Mouse (Mus musculus) urinary bladder, postnatal 36 days (tissue): ENCODE measurements around the gene Rpl7l1.
"Not testable (repeated sequence)": the region's sequence is repeated elsewhere in the genome, so short reads cannot be mapped to it uniquely, and the experiment has no call there.

ENCODE experiments used
- DNase-seq, 2 experiments: peaks; one replicate each; pipeline ENCODE4 v3.0.0; 2022; ENCODE audit warnings: low spot score in 2 of 2, mixed read lengths in 1 of 2

Rpl7l1 gene

DNA sequence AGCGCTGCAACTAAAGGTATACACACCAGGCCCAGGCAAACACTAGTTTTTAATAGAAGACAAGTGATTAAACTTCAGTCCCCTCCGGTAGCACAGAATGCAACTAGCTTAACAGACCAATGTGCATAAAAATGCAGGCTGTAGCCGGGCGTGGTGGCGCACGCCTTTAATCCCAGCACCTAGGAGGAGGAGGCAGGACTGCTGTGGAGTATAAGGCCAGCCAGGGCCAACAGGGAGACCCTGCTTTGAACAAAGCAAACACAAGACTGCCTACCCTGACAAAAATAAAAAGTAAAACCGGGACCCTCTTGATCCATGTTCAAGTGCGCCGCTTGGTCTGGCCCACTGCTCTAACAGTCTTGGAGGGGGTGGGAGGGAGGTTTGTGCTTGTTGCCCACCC lies 7.4 kb downstream of the Rpl7l1 start:
- DNase-seq, result no peak

DNA sequence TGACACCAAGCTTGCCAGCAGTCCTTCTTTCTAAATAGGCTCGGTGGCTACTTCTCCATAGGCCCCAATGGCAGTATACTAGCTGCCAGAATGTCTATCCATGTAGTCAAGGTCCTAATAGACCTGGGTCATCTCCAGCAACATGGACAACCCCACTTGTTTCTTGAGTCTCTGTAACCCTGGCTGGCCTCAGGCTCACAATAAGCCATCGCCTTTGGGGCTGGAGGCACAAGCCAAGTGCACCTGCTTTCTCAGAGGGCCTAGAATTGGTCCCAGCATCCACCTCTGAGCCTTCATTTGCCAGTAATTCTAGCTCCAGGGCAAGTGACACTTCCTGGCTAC lies 8.4 kb downstream of the Rpl7l1 start:
- no peak for DNase-seq

DNA sequence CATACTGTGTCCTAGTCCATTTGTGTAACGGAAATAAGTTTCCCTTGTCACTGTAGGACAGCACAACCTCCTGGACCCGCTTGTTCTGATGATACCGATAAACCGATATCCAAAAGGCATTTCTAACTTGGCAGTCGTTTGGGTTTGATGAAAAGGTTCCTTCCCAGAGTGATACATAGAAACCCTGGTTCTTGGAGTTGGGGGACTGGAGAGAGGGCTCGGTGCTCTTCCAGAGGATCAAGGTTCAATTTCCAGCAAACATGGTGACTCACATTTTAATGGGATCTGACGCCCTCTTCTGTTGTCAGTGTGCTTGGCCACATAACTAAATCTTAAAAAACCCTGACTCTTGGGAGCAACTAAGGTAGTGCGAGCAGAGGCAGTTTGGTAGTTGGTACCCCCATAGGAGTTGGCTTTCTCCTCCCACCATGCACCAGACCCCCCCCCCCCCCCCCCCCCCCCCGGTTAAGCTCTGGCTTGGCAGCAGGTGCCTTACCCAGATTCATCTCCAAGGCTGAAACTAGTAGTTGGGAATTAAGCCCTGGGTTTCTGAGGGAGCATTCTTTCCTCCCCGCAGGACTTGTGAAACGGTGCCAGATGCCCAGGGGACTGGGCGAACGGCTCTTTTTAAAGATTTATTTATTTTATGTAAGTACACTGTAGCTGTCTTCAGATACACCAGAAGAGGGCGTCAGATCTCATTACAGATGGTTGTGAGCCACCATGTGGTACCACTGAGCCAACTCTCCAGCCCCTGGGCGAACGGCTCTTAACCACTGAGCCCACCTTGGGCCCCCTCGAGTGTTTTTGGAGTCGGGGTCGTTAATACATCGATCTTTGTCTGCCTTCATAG lies 9.0 kb downstream of the Rpl7l1 start:
- DNase-seq, result no peak

DNA sequence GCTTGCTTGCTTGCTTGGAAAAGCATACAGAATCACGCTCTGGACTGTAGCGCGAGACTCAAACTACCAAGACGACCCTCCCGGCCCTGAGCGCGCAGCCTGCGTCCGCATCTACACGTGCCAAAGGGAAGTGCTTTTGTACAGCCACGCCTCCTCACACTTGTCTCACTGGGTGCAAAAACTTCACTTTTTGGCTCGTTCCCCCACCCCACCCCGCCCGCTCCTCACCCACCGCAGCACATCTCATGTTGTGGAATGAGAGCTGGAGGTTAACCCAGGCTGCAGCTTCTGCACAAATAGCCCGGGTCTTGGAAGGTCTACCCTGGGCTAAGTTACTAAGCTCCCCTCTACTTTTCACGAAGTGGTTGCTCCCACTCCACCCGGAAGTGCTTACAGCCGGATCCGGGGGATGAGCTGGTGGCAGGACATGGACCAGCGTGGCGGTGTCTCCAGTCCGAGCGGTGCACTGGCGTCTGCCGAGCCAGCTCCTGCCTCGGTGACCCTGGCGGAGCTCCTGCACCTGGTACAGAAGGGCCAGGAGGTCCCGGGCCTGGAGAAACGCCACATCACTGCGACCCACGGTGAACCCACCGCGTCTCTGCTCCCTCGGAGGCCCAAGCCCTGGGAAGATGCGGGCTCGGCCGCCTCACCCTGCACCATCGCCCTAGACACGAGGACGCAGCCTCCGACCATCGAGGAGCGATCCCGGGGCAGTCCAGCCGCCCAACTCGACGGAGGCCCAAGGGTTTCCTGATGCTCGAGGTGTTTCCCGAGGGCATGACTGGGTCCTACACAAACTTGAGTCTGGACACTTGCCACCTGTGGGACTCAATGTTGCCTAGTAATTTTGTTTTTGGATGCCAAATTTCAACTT lies 9.8 kb downstream of the Rpl7l1 start, which contains the start of gene 2310039H08Rik:
Gene 2310039H08Rik (plus strand): TSS at position 232 of the 874 bp plus-strand sequence.
- peak; percentile 78 to 82 for DNase-seq

DNA sequence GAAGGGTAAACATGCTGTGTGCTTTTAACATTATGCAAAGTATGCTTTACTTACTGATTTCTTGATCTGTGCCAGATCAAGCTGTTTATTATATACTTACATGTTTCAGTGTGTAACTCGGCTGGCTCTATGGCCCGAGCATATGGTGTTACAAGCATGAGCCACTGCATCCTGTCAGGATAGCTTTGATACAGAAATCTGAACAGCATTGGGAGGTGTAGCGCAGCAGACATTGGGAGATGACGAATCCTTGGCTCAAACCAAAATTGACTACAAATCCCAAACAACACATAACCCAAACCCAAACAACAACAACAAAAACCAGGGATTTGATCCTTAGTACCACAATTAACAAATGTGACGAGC lies 10.5 kb downstream of the Rpl7l1 start:
- no peak for DNase-seq

DNA sequence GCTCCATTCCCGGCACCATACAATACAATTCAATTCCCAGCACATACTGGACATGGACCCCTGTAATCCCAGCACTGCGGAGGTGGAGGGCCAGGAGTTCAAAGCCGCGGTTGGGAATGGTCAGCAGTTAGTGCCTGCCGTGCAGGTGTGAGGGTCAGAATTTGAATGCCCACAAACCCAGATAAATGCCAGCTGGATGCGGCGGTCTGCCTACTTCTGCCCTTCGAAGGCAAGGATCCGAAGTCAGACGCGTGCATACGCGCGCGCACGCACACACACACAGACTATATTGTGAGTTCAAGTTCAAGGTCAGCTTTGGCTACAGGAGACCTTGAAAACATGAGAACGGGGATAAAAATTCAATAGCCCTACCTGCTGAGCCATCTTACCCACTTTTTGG lies 10.9 kb downstream of the Rpl7l1 start:
- no peak for DNase-seq

DNA sequence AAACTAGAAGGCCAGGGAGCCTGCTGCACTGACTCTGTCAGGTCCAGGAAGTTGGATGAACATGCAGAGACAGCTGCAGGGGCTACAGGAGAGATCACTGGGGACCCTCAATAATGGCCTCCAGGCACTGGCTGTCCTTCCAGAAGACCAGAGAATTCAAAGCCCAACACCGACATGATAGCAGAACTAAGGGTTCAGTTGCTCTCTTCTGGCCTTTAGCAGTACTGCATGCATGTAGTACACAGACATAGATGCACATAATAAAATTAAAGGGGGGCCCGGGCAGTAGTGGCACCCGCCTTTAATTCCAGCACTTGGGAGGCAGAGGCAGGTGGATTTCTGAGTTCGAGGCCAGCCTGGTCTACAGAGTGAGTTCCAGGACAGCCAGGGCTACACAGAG lies 11.4 kb downstream of the Rpl7l1 start:
- DNase-seq, result no peak

DNA sequence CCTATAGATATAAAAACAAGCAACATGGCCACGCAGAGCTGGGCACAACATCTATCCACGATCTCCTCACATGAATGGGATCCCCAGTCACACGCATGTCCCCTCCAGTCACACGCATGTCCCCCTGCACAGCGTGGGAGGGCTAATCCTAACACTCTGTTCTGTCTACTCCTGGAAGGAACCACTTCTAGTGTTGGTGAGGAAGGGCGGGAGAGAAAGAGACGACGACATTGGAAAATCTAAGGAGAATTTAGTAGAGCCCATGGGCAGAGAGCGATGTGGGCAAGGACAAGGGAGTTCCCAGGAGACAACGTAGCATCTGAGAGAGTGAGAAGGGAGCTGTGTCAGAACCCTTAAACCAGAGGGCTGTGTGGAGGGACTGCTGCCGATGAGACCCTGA lies 11.9 kb downstream of the Rpl7l1 start:
- DNase-seq, result no peak

DNA sequence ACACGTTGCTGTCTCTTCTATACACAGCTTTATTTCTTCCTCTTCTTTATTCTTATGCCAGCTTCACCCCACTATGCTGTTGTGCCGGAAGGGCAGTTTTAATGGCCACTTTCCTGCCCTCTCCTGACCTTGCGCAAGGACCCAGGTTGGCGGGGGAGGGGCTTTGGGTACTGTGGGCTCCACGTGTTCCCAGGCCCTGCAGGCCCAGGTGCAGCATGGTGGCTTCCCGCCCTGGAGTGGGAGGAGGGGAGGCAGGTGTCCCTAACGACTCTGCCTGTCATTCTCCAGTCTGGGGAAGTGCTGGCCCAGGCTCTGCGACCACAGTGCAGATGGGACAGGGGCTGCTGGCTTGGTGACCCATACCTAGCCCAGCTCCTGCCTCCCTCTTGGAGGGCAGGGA lies 14.6 kb downstream of the Rpl7l1 start:
- DNase-seq, result no peak

DNA sequence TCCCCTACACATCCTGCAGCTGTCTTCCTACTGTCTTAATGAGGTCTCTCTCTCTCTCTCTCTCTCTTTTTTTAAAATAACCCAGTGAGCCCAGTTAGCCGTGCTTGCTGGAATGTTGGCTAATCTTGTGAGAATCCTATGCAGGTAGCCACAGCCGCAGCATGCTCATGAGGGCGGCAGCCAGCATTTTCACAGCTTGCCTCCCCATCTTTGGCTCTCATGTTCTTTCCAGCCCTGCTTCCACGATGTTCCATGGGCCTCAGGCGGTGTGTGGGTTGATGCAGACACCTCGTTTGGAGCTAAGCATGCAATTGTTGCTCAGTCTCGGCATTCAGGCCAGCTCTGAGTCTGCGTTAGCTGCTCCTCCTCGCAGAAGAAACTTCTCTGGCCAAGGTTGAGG lies 17.6 kb downstream of the Rpl7l1 start:
- DNase-seq, result not testable (repeated sequence)

DNA sequence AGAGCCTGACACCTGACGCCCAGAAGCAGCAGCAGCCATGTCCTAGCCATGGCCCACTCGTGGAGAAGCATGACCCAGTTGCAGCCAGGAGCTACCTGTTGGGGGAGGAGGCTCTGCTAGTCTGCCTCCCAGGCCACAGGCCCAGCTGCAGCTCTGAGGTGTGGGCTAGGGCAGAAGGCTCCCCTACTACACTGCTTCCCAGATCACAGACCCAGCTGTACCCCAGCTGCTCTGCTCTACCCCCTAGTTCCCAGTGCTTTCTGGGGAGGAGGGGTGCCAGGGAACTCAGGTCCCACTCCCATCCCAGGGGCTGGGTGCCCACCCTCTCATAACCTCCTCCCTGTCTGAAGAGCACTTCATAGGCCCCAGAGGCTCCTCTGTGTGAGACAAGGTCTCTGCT lies 18.9 kb downstream of the Rpl7l1 start, which contains the start of gene Ptcra:
Gene Ptcra (minus strand): TSS at position 169 of the 400 bp plus-strand sequence.
- no peak for DNase-seq

DNA sequence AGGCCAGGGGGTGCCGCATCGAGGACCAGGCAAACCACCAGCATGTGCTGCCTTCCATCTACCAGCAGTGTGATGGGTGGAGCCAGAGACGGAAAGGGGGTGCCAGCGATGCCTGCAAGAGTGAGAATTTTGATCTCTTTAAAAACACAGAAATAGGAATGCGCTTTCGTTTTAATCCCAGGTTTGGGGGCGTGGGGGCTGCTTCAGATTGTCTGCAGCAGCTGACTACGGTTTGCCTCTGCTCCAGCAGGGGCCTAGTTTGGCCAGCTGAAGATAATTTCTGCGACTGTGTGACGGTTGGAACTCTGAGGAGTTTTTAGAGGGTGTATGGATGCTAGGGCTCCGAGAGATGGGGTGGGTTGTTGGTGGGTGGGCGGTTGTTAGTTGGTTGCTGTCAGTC lies 23.7 kb downstream of the Rpl7l1 start:
- DNase-seq, result no peak

DNA sequence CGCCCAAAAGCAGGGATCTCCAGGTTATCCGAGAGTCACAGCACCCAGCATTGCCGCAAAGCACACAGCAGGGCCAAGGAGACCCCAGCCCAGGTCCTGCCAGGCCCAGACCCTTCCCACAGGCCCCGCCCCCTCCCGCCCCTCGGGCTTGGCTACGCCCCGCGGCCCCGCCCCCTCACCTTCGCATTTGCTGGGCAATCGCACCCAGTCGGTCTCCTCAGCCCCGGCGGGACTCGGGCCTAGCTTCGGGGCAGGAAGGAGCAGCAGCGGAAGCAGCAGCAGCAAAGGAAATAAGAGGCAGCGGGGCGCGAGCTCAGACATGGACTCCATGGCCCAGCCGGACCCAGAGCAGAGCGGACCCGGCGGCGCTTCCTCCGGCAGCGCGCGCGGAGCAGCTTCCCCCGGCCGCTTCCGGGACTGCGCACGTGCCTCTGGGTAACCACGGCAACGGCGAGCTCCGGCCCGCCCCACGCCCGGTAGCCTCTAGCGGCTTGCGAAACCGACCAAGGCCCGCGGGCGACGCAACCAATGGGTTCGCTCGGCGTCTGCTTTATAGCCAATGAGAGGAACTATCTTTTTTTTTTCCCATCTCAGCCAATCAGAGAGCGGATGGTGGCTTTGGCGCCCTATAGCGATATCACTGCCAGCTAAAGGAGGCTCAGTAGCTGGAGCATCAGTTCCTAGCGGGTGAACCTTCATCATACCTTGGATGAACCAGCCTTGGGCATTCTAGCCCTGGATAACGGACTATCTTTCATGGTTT lies 30.5 kb downstream of the Rpl7l1 start, which contains the start of gene Cnpy3:
Gene Cnpy3 (minus strand): TSS at position 421 of the 763 bp plus-strand sequence.
- DNase-seq, result peak; percentile 92 to 97

DNA sequence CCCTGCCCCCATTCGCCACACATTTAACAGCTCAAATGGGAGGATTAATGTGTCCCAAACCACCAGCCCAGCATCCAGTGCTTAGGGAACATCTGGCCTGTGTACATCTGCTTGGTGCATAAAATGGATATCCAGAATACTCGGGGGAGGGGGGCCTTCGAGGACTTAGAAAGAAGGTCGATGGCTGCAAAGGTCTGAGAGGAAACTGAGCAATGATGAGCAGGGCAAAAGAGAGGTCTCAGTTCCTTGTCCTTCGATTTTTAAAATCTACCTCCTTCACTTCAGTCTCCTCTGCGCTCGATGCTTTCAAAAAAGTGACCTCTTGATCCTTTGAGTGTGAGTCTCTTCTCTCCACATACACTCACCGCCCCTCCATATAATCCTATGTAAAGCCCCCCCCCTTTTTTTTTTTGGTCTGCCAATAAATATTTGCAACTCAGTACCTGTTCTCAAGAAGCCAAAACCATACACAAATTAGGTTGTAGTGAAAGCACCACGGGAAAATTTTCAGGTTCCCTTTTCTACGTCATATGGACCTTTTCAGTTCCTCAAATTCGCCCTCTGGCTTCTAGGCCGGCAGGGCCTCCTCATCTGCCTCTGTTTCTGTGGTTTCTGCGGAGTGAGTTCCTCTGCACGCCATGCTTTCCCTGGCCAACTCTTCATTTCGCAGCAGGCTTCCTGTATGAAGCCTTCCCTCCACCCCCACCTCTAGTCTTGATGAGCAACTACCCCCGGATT lies 31.2 kb downstream of the Rpl7l1 start:
- no peak for DNase-seq

DNA sequence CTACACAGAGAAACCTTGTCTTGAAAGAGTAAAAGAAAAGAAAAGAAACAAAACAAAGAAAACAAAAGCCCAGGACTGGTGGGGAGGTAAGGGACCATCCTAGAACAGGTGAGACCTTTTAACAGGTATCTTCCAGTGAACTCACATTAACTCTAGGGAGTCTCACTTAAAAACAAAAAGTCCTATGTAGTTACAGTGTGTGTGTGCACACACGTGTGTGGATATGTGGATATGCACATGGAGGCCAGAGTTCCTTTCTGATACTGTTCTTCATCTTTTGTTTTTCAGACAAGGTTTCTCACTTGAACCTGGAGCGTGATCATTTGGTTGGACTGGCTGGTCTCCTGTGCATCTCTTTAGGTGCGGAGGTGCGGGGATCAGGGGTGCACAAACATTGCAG lies 31.9 kb downstream of the Rpl7l1 start:
- DNase-seq, result no peak

DNA sequence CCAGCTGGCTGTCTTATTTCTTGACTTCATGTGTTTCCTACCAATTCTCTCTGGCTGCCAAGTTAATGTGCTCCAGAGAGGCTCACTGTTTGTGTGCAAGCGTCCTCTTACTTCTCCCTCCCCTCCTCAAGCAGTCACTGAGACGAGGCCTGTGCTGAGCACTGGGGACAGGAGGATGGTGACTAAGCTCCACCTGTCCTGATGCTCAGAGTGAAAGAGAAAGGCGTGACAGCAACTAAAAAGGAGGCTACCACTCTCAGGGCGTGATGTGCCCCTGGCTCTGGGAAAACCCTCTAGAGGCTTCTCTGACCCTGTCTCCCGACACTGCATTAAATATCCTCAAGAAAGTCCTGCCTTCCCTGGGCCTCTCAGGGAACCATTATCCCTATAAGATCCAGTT lies 33.2 kb downstream of the Rpl7l1 start:
- no peak for DNase-seq

DNA sequence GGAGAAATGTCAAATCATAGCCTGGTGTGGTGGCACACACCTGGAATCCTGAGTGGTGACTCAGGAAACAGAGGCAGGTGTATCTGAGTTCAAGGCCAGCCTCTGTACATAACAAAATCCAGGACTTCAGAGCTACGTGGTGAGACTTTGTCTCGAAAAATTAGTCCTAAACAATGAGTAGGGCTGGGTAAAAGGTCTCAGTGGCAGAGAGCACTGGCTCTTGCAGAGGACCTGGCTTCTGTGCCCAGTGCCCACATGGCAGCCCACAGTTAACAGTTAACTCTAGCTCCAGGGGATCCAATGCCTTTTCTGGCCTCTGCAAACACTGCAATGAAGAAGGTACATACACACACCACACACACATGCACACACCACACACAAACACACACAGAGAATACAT lies 34.7 kb downstream of the Rpl7l1 start:
- DNase-seq, result no peak

DNA sequence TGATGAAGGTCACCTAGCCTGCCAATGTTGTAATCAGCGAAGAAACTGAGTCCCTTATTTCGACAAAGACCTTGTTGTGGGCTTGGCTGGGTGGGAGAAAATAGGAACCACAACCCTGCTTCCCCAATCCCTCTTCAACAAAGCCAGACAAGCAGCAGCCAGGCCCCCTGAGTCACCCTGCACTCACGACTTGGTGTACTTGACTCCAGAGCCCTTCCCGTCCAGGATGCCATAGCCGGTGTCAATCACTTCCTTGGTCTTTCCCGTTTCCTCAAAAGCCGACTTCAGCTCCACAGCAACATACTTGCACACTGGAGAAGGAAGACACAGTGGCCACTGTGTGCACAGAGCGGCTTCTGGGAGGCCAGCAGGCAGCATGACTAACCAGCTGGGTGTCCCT lies 35.2 kb downstream of the Rpl7l1 start:
- no peak for DNase-seq

DNA sequence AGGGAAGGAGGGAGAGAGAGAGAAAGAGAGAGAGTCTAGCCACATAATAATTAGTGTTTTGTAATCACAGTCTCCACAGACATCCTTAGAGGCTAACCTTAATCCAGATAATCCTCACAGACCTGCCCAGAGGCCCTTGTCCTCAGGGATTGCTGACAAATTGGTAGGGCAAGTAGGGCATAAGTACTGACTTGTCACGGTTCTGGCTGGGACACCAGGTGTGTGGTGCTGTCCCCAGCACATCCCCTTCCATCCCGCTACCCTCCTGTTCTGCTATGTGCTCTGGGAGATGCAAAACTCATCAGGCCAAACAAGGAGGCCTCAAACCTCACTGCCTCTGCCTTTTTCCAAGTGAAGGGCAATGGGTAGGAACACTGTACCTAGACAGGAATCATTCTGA lies 37.0 kb downstream of the Rpl7l1 start:
- no peak for DNase-seq

DNA sequence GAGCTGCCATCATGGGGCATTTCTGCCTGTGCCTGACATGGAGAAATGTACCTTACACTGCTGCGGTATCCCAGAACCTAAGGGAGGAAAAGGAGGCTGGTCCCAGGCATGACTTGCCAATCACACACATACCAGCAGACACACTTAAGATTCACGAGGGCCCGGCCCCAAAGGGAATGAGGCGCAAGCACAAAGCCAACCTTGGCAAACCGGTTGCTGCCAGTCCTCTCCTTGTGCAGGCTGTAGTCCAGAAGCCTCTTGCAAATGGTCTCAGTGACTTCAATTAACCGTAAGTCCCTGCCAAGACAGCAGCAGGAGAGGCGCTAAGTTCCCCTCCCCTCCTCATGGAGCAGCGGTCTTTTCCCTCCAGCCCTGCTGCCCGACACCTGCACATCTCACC lies 39.5 kb downstream of the Rpl7l1 start:
- DNase-seq, result no peak

DNA sequence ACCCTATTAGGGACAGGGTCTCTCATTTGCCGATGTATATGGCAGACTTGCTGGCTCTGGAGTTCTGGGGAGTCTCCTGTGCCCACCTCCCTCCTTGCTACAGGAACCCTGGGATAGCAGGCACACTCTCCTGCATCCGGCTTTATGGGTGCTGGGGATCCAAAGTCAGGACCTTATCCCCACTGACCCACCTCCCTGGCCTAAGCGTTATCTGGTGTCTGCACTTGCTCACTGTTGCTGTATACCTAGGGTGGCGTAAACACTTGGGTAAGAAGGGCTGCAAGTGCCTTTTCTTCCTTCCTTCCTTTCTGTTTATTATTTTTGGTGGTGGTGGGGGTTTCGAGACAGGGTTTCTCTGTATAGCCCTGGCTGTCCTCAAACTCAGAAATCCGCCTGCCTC lies 41.2 kb downstream of the Rpl7l1 start:
- DNase-seq, result no peak
